ENCODE assay signal across 10 mouse cellular contexts in the genomic region with DNA sequence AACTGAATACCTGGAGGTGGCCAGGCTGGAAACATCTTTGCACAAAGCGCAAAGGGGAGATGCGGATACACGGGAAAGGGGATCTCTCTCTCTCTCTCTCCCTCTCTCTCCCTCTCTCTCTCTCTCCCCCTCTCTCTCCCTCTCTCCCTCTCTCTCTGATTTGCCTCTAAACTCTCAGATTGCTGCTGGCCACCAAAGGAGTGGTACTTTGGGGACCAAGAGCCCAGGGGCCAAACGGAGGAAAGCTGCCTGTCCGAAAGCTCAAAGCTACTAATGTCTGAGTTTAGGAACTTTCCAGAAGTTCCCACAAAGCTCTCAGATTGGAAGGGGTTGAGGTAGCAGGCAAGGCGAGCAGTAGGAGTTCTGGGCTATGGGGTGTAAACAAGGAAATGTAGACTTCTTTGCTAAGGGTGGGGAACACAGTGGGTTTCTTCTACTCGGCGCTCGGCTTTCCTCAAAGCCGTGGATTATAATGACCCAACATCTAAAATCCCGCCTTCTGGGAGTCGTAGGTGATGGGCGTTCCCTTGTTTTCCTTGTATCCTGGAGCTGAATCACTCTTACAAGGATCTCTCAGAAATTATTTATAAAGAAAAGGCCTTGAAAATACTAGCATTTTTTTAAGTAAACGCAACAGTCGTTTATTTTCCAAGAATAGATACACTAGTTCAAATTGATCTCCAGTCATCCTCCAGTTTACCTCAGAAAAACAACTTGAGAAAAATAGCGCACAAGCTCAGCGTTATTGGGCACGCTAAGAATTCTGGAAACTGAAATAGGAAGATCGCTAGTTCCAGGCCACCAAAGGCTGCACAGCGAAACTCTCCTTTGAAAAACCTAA. TPM values are rescaled to one million over a fixed set of nuclear protein-coding genes. Genes with fewer than 3 reads are reported as not detected.
DNase-seq lines count a peak whose midpoint lies in the region; ATAC-seq lines count a peak whose summit lies in the region.
"Had no signal": no experiment of that assay in that cellular context is flagged by ENCODE, and none has a peak within 500 bp of the region (broad histone marks: within the 10 kb centered on the region; RNA-seq: fewer than 3 reads in every experiment).

No protein-coding gene starts in this region.

- ATAC-seq in forebrain, embryonic 11.5 days (replicated peaks; ENCODE audit: low FRiP score), result no peak
- no peak for ATAC-seq in forebrain, embryonic 16.5 days
- no peak for ATAC-seq in megakaryocyte, adult 5-6 weeks (ENCODE audit: poor library complexity, severe bottlenecking)
- ATAC-seq in forebrain, embryonic 15.5 days (replicated peaks), result no peak
- ATAC-seq in midbrain, embryonic 14.5 days (ENCODE audit: low FRiP score, low TSS enrichment), result no peak
- no peak for ATAC-seq in cerebellum, adult (ENCODE audit: insufficient number of reproducible peaks, low FRiP score, low TSS enrichment)

- H3K27me3 ChIP-seq in forebrain, embryonic 11.5 days (ENCODE audit: control insufficient read depth, insufficient read depth, low read length), result peaks cover 65% of the 10 kb centered on the region
- H3K27me3 ChIP-seq in forebrain, embryonic 16.5 days (replicated peaks; ENCODE audit: control insufficient read depth, insufficient read depth, low read length), result peaks cover 58% of the 10 kb centered on the region
- peaks cover 83% of the 10 kb centered on the region for H3K27me3 ChIP-seq in megakaryocyte, embryonic 14.5 days (replicated peaks)
- H3K27me3 ChIP-seq in forebrain, embryonic 15.5 days, result peaks cover 69% of the 10 kb centered on the region
- peaks cover 70% of the 10 kb centered on the region for H3K27me3 ChIP-seq in midbrain, embryonic 14.5 days (ENCODE audit: control insufficient read depth, insufficient read depth, low read length)

- H3K9me3 ChIP-seq in forebrain, embryonic 11.5 days (ENCODE audit: control insufficient read depth, low read length), result no peaks in the 10 kb centered on the region
- no peaks in the 10 kb centered on the region for H3K9me3 ChIP-seq in forebrain, embryonic 16.5 days (ENCODE audit: control insufficient read depth, low read length)
- no peaks in the 10 kb centered on the region; the same call in 1 of the 2 replicates for H3K9me3 ChIP-seq in megakaryocyte, embryonic 14.5 days
- H3K9me3 ChIP-seq in forebrain, embryonic 15.5 days, result no peaks in the 10 kb centered on the region
- no peaks in the 10 kb centered on the region for H3K9me3 ChIP-seq in midbrain, embryonic 14.5 days (ENCODE audit: control insufficient read depth, low read length)

- H3K9ac ChIP-seq in forebrain, embryonic 11.5 days (ENCODE audit: low read length), result no peak overlapping the region
- H3K9ac ChIP-seq in forebrain, embryonic 16.5 days (replicated peaks; ENCODE audit: low read depth, low read length), result no peak overlapping the region
- no peak overlapping the region for H3K9ac ChIP-seq in forebrain, embryonic 15.5 days (replicated peaks)
- no peak overlapping the region for H3K9ac ChIP-seq in midbrain, embryonic 14.5 days (replicated peaks; ENCODE audit: low read length)

- no peak overlapping the region for H3K4me2 ChIP-seq in forebrain, embryonic 11.5 days (ENCODE audit: low read depth, low read length, severe bottlenecking)
- no peak overlapping the region for H3K4me2 ChIP-seq in forebrain, embryonic 16.5 days (ENCODE audit: low read length)
- no peak overlapping the region for H3K4me2 ChIP-seq in forebrain, embryonic 15.5 days (replicated peaks)
- H3K4me2 ChIP-seq in midbrain, embryonic 14.5 days (ENCODE audit: low read length), result no peak overlapping the region

- DNase-seq in forebrain, embryonic 11.5 days (ENCODE audit: low spot score), result peak; percentile 49
- peak; percentile 55 for DNase-seq in midbrain, embryonic 14.5 days
- no peak for DNase-seq in frontal cortex, postnatal 14 days (ENCODE audit: low spot score in 2 of 2)

- no peak overlapping the region for H3K4me3 ChIP-seq in forebrain, embryonic 11.5 days (ENCODE audit: low read depth, low read length)
- H3K4me3 ChIP-seq in forebrain, embryonic 16.5 days (replicated peaks; ENCODE audit: low read length), result no peak overlapping the region
- peak overlapping the region; percentile 10 for H3K4me3 ChIP-seq in megakaryocyte, embryonic 14.5 days (replicated peaks)
- peak overlapping the region; percentile 8; the same call in 1 of the 2 replicates for H3K4me3 ChIP-seq in forebrain, embryonic 15.5 days
- H3K4me3 ChIP-seq in midbrain, embryonic 14.5 days (replicated peaks; ENCODE audit: low read depth, low read length), result no peak overlapping the region

- H3K36me3 ChIP-seq in forebrain, embryonic 11.5 days (ENCODE audit: control insufficient read depth, insufficient read depth, low read length), result no peaks in the 10 kb centered on the region
- H3K36me3 ChIP-seq in forebrain, embryonic 16.5 days (ENCODE audit: control insufficient read depth, insufficient read depth), result no peaks in the 10 kb centered on the region
- H3K36me3 ChIP-seq in megakaryocyte, embryonic 14.5 days (replicated peaks; ENCODE audit: low read length), result no peaks in the 10 kb centered on the region
- H3K36me3 ChIP-seq in forebrain, embryonic 15.5 days, result no peaks in the 10 kb centered on the region
- no peaks in the 10 kb centered on the region for H3K36me3 ChIP-seq in midbrain, embryonic 14.5 days (ENCODE audit: control insufficient read depth, insufficient read depth, low read length)

- WGBS in forebrain, embryonic 11.5 days, result under 1% methylated on average over 20 of the region's 20 CpGs
- 1% methylated on average over 20 of the region's 20 CpGs for WGBS in forebrain, embryonic 16.5 days
- WGBS in forebrain, embryonic 15.5 days, result 1% methylated on average over 20 of the region's 20 CpGs
- 1% methylated on average over 20 of the region's 20 CpGs for WGBS in midbrain, embryonic 14.5 days

- peaks cover 12% of the 10 kb centered on the region for H3K4me1 ChIP-seq in forebrain, embryonic 11.5 days (replicated peaks; ENCODE audit: control insufficient read depth, insufficient read depth, low read length)
- H3K4me1 ChIP-seq in forebrain, embryonic 16.5 days (replicated peaks; ENCODE audit: control insufficient read depth, insufficient read depth, low read length), result peaks cover 22% of the 10 kb centered on the region
- peaks cover 34% of the 10 kb centered on the region for H3K4me1 ChIP-seq in megakaryocyte, embryonic 14.5 days
- peaks cover 27% of the 10 kb centered on the region for H3K4me1 ChIP-seq in forebrain, embryonic 15.5 days
- peaks cover 18% of the 10 kb centered on the region; the same call in 1 of the 2 replicates for H3K4me1 ChIP-seq in midbrain, embryonic 14.5 days (ENCODE audit: control insufficient read depth, insufficient read depth, low read length)

- no peak overlapping the region for H3K27ac ChIP-seq in forebrain, embryonic 11.5 days (ENCODE audit: low read depth, low read length)
- H3K27ac ChIP-seq in forebrain, embryonic 16.5 days (ENCODE audit: low read length), result no peak overlapping the region
- no peak overlapping the region for H3K27ac ChIP-seq in forebrain, embryonic 15.5 days (replicated peaks)
- no peak overlapping the region for H3K27ac ChIP-seq in midbrain, embryonic 14.5 days (replicated peaks; ENCODE audit: low read depth, low read length)

RNA-seq across cellular contexts. Expression of a gene that starts 2.9 kb away (rescaled TPM):
- not detected in 2 replicates for polyA plus RNA-seq in forebrain, embryonic 11.5 days (2014; fragmentation: Nextera tagmentation; extraction: Ambion mirVana)
- not detected in 2 replicates for polyA plus RNA-seq in forebrain, embryonic 16.5 days (2015; fragmentation: Nextera tagmentation; extraction: Ambion mirVana)
- polyA plus RNA-seq in megakaryocyte, embryonic 14.5 days (2012; ENCODE audit: insufficient read depth, low replicate concordance), result not detected in 2 replicates
- 0.74 and 0.84 TPM in 2 replicates for total RNA-seq in megakaryocyte, adult 5-6 weeks (2015)
- 0.51 TPM in 1 of 2 replicates, not detected in the other for total RNA-seq in megakaryocyte, adult 5-6 weeks (2017)
- not detected in 2 replicates for polyA plus RNA-seq in forebrain, embryonic 15.5 days (2015; fragmentation: Nextera tagmentation; extraction: Ambion mirVana)
- polyA plus RNA-seq in midbrain, embryonic 14.5 days (2014; fragmentation: Nextera tagmentation; extraction: Ambion mirVana), result not detected in 2 replicates
- total RNA-seq: left cerebral cortex, postnatal 25 days had no signal
- polyA plus RNA-seq: stomach, embryonic 14.5 days had no signal

RNA-seq across cellular contexts. Expression of a gene that starts 22.6 kb away (rescaled TPM):
- 243 and 249 TPM in 2 replicates for polyA plus RNA-seq in forebrain, embryonic 11.5 days (2014; fragmentation: Nextera tagmentation; extraction: Ambion mirVana)
- polyA plus RNA-seq in forebrain, embryonic 16.5 days (2015; fragmentation: Nextera tagmentation; extraction: Ambion mirVana), result 203 and 230 TPM in 2 replicates
- 0.23 TPM in 1 of 2 replicates, not detected in the other for polyA plus RNA-seq in megakaryocyte, embryonic 14.5 days (2012; ENCODE audit: insufficient read depth, low replicate concordance)
- 170 and 178 TPM in 2 replicates for total RNA-seq in megakaryocyte, adult 5-6 weeks (2015)
- 64.0 and 121 TPM in 2 replicates for total RNA-seq in megakaryocyte, adult 5-6 weeks (2017)
- 212 and 213 TPM in 2 replicates for polyA plus RNA-seq in forebrain, embryonic 15.5 days (2015; fragmentation: Nextera tagmentation; extraction: Ambion mirVana)
- 252 and 283 TPM in 2 replicates for polyA plus RNA-seq in midbrain, embryonic 14.5 days (2014; fragmentation: Nextera tagmentation; extraction: Ambion mirVana)

RNA-seq across cellular contexts. Expression of a gene that starts 36.5 kb away (rescaled TPM):
- 0.11 and 0.35 TPM in 2 replicates for polyA plus RNA-seq in forebrain, embryonic 11.5 days (2014; fragmentation: Nextera tagmentation; extraction: Ambion mirVana)
- polyA plus RNA-seq in forebrain, embryonic 16.5 days (2015; fragmentation: Nextera tagmentation; extraction: Ambion mirVana), result 0.08 and 0.15 TPM in 2 replicates
- not detected in 2 replicates for polyA plus RNA-seq in megakaryocyte, embryonic 14.5 days (2012; ENCODE audit: insufficient read depth, low replicate concordance)
- total RNA-seq in megakaryocyte, adult 5-6 weeks (2015), result not detected in 2 replicates
- not detected in 2 replicates for total RNA-seq in megakaryocyte, adult 5-6 weeks (2017)
- 0.20 and 0.32 TPM in 2 replicates for polyA plus RNA-seq in forebrain, embryonic 15.5 days (2015; fragmentation: Nextera tagmentation; extraction: Ambion mirVana)
- polyA plus RNA-seq in midbrain, embryonic 14.5 days (2014; fragmentation: Nextera tagmentation; extraction: Ambion mirVana), result 0.91 and 1.3 TPM in 2 replicates

Comparison
In these comparisons a context has a peak if more than half of its experiments do, and no peak if none do; other contexts are left out.
1. H3K4me3 ChIP-seq: peak in megakaryocyte, embryonic 14.5 days (single experiment) and forebrain, embryonic 15.5 days (single experiment); none in forebrain, embryonic 11.5 days (single experiment), forebrain, embryonic 16.5 days (single experiment) and midbrain, embryonic 14.5 days (single experiment).
2. DNase-seq: peak in forebrain, embryonic 11.5 days (single experiment) and midbrain, embryonic 14.5 days (single experiment); none in frontal cortex, postnatal 14 days (0 of 2).
3. RNA of a gene that starts 22.6 kb away (polyA plus RNA-seq): 252 to 283 TPM in midbrain, embryonic 14.5 days, 243 to 249 TPM in forebrain, embryonic 11.5 days, 203 to 230 TPM in forebrain, embryonic 16.5 days and 212 to 213 TPM in forebrain, embryonic 15.5 days; 0.23 TPM in megakaryocyte, embryonic 14.5 days; every median in the first group is over 100 times any median in the second.